Mouse (Mus musculus): ENCODE data around the gene Pdzd3. TPM values are rescaled to one million over a fixed set of nuclear protein-coding genes. Genes with fewer than 3 reads are reported as not detected.
"Not testable (repeated sequence)": the region's sequence is repeated elsewhere in the genome, so short reads cannot be mapped to it uniquely, and the experiment has no call there.

The Pdzd3 gene
- total RNA-seq (2021) = 1 to 10 TPM; 1.4 to 1.8 TPM

DNA sequence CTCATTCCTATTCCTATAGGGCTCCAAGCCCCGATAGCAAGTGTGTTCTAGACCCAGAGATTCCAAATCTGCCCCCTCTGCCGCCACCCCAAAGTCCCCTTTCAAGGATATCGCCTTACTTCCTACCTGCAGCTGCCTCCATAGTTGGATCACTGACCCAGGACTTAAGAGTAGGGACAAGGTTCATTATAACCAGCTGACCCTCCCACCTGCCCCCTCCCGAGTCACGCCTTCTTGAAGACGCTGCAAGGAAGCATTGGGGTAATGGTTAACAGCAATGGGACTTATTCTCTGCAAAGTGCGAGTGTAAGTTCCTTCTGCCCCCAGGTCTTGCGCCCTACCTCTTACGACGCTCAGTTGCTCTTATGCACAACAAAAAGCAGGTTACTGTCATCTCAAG is at the start of gene Pdzd3:
Gene Pdzd3 (minus strand): TSS at position 158 of the 400 bp plus-strand sequence.
- no peak for DNase-seq

DNA sequence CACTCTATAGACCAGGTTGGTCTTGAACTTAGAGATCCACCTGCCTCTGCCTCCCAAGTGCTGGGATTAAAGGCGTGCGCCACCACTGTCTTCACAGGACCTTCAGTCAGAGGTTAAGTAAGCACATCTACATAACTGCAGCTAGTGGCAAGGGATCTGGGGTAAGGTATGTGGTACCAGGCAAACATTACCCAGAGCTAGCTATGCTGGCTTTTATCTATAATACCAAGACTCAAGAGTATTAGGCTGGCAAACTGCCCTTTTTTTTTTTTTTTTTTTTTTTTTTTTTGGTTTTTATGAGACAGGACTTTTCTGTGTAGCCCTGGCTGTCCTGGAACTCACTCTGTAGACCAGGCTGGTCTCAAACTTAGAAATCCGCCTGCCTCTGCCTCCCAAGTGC is 48.7 kb upstream of the Pdzd3 start:
- DNase-seq = not testable (repeated sequence)

DNA sequence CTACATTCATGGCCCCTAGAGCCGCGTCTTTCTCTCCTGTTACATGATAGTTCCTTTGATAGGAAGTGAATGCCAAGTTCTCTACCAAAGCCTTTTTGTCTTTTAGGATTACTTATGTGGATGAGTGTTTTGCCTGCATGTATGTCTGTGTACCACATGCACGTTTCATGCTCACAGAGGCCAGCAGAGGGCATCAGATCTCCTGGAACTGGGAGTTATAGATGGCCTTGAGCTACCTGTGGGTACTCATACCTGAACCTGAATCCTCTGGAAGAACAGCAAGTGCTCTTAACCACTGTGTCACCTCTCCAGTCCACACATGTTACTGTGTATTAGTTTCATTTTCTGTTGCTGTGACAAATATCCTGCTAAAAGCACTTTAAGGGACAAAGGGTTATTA is 41.2 kb upstream of the Pdzd3 start:
- no peak for DNase-seq

DNA sequence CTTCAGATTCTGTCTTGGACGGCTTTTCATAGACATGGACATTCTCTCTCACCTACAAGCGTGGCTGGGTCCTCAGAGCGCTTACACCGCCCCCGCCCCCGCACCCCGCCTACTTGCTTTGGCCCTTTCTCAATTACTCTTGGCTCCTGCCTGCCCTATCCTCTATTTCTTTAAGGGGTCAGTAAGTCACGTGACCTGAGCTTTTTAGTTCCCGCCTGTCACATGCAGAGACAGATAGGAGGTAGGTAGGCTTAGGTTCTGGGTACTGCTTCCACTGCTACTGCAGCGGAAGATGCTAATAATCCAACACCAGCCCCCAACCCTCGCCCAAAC is 37.7 kb upstream of the Pdzd3 start:
- DNase-seq = no peak

DNA sequence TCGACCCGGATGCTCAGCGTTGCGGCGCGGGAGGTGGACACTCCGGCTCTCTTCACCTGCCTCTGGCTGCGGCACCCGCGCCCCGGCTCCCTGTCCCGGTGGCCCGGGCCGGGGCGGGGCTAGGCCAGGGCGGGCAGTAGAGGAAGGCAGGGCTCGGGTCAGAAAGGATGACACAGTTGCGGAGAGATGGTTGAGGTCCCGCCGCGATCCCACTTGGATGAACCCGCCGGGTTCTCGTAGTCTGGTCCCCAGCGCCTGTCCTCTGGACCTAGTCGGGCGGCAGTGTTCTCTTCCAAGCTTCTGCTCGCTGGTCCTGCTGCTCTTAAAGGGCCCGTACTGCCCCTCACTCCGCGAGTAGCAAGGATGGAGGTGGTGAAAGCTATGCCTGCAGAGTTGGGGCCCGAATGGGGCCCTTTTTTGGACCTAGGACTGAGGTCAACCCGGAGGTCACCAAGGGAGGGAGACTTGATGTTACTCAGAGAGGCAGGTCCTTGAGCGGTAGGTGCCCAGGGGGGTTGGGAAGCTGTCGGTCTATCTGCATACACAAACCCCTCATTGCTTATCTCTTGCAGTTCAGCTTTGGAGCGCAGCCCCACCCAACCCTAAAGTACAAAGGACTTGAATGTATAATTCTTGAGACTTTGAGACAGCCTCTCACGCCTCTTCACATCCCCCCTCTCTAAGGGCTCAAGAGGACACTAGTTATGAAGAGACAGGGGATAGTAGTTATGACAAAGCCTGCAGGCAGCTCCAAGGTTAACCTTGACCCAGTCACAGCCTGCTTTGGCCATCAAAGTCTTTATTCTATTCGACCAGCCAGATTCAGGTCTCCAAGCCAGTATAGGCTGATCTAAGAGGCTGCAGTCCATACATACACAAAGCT is 37.0 kb upstream of the Pdzd3 start, which contains the start of gene Abcg4:
Gene Abcg4 (minus strand): TSS at position 540 of the 883 bp plus-strand sequence.
- DNase-seq = peak; percentile 53 to 57

DNA sequence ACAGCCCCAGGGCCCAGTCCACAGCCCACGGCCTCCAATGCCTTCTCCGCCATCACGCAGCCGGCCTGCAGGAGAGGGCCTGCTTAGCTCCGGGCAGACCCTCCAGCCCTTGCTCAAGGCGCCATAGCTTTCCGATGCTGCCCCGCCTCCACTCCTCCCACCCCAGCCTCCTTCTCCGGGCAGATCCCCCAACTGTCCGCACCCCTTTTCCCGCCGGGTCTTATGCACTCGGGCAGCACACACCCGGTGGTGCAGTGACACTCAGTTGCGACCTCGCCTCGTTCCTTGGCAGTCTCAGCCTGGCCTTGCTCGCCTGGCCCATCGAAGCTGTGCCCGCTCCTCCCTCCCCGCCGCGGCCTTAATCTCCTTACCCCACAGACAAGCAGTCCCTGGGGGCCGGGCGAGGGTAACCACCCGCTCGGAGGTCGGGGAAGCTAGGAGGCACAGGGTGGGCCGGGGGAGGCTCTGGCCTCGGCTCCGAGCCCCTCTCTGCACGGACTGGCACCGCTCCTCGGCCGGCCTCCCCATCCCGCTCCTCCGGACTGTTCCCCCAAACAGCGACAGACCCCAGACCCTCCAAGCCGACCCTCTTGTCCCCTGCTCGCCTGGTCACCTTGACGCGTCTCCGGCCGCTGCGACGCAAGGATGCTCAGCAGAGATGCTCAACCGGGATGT is 36.3 kb upstream of the Pdzd3 start:
- peak in 1 of 2 experiments; percentile 28 for DNase-seq

DNA sequence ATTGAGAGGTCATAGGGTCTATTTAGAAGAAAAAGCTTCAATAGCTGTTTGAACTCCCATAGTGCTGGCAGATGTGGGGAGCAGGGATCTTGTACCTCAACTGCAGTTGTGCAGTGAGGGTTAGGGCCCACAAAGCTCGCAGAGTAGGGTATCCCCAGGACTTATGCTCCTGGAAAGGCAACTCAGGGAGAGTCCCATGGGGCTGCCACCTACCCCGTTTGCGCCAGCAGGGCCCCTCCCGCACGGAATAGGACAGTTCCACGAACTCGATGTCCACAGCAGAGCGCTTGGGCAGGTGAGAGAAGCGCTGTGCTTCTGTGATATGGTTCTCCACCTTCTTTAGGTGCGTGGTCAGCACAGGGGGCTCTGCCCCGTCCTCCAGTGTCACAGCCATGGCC is 35.7 kb upstream of the Pdzd3 start:
- DNase-seq = no peak

DNA sequence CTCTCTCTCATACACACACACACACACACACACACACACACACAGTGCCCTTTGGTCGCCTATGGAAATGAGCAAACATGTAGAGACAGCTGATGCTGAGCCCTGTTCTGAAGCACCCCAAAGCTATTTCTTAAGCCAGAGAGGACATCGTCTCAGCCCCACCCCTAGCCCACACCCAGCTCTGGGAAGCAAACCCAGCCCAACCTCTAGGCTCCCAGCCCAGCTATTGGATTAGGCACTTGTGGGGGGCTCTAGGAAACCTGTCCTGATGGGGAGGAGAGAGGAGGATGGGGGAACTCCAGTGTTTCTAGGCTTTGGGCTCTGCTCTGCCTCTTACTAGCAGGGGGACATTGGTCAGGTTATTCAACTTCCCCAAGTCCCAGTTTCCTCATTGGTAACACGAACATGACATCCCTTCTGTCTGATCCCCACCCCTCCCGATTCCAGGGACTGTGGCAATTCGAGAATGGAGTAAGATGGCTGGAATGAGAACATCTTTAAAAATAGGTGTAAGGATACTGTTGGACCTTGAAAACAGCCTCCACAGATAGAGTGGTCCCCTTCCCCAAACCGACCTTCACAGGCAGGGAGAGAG is 35.1 kb upstream of the Pdzd3 start:
- no peak for DNase-seq

DNA sequence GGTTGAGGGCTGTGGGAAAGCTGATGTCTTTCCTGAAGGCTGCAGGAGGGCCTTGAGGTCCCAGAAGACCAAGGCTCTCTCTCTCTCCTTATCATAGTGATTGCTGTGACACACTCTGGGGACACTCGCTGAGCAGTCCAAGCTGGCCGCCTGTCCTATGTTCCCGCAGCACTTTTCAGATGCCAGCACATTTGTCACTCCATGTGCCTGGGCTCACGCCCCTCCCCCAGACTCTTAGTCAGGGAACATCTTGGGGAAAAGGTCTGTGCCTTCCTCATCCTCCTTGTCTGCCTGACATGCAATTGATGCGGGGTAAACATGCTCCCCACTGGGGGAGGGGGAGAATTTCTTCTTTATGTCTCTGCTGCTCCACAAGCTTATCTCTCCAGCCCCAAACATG is 31.9 kb upstream of the Pdzd3 start:
- DNase-seq = no peak

DNA sequence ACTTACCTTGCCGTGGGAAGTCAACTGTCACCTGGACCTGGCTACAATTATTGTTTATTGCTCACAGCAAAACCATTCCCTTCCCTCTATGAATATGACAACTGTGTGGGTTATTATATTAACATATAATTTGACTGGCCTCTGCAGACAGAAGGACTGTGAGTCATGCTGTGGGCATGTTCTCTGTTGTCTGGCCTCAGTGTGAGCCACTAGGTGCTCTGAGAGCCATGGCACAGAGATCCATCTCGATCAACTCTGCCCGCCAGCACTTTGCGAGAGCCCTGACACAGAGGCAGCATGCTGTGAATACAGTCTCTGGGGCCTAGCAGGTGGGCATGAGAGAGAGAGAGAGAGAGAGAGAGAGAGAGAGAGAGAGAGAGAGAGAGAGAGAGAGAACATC is 18.7 kb upstream of the Pdzd3 start:
- no peak for DNase-seq

DNA sequence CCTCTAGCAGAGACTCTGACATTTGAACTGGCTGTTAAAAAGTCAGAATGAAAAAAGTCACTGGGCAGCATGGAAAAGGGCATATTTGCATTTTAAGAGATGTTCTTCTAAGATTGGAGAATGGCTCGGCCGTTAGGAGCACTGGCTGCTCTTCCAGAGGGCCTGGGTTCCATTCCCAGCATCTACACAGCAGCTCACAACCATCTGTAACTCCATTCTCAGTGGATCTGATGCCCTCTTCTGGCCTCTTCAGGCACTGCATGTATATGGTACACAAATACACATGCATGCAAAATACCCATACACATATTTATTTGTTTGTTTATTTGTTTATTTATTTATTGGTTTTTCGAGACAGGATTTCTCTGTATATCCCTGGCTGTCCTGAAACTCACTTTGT is 17.8 kb upstream of the Pdzd3 start:
- no peak for DNase-seq

DNA sequence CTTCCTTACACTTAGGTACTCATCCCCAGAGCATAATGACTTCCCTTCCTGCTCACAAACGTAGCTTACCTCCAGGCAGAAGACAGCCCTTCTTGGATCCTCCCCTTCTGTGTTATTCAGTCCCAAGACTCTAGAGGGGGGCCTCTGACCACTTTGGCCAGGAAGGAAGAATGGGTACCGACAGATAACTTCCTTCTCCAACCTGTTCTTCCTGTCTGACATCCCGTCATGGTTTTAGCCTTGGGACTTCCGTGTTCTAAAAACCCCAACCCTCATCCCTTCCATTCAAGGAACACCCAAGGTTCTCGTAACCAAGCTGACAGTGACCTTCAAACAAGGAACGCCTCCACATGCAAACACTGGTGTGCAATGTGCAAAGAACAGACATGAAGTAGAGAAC is 17.2 kb upstream of the Pdzd3 start, which contains the start of gene Nlrx1:
Gene Nlrx1 (minus strand): TSS at position 168 of the 400 bp plus-strand sequence.
- no peak for DNase-seq

DNA sequence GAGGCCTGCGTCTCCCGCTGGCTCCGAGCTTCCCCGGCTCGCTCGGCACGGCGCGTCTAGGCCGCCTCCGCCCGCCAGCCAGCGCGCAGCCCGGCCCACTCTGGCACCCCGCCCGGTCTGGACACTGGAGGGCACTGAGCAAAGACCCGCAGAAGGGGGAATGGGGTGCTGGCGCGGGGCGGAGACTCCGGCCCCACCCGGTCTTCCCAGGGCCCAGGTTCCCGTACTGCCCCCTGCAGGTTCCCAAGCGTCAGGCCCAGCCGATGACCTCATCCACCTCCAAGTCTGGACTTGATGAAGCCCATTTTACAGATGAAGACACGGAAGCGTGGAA is 16.7 kb upstream of the Pdzd3 start:
- peak; percentile 78 to 84 for DNase-seq

DNA sequence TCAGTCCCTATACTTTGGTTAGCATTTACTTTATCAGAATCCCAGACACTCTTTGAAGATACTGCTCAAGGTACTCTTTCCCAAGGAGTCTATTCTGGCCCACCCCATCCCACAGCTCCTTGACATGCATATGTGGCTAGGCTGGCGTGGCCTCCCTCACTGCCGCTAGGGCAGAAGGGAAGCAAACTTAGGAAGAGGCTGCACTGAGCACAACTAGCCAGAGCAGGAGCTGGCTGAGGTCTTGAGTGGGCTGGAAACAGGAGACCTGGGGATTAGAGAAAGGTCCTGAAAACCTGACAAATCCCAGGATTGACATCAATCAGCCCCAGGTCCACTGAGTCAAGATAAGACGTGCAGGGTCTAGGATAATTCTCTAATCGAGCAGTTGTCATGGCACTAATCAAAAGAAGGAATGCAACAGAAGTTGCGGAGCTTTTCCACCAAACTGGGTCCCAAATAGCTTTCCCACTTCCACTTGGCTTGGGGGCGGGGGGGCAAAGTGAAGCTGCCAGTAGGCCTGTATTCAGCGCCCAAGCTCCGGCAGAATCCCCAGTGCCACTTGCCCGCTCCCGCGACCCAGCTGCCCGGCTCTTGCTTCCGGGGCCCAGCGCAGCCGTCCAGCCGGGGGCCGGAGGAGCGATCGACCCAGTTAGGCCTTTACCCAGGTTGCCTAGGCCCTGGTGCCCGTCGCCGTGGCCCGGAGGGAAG is 16.2 kb upstream of the Pdzd3 start:
- no peak for DNase-seq

DNA sequence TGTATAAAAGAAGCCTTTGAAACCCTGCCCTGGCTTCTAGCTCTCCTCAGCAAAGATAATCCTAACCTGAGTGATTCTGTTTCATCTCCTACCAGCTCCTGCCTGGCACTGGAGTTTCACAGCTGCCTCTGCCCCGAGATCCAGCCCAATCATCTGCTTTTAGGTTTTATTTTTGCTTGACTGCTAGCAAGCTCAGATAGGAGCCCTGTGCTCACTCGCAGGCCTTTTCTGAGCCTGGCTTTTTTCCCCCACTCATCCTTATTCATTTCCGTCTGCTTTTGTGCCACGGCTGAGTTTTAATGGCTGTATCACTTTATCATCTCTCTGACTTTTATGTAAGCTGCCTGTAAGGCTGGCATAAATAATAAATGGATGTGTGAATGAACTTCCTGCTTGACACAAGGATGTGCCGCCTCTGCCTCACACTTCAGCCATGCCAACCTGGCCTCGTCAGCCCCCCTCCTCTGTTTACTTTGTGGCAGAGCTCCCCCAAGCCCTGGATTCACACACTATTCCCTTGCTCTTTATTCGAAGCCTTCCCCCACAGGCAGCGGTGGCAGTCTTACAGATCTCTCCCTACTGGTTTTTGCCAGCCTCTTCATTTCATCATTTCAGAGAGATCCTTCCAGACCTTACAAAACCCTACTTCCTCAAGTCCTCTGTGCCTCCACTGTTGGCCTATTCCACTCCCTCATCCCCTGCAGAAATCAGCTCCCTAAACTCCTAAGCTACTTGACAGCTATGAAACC is 15.4 kb upstream of the Pdzd3 start:
- DNase-seq = no peak

DNA sequence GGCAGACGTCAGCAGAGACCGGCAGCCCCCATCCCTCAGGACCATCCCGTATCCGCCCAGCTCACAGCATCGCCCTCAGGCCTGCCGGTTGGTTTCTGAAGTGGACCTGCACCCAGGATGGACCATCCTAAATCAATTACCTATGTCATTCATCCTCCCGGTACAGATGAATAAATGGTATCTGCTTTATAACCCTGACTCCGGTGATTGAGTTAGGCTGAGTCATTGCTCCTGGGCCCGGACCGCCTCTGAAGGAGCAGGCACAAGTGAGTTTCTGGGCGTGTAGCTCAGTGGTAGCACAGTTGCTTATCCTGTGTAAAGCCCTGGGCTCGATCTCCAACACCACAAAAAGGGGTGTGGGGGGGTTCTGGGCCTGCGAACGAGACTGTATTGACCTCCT is 10.1 kb upstream of the Pdzd3 start:
- DNase-seq = no peak

DNA sequence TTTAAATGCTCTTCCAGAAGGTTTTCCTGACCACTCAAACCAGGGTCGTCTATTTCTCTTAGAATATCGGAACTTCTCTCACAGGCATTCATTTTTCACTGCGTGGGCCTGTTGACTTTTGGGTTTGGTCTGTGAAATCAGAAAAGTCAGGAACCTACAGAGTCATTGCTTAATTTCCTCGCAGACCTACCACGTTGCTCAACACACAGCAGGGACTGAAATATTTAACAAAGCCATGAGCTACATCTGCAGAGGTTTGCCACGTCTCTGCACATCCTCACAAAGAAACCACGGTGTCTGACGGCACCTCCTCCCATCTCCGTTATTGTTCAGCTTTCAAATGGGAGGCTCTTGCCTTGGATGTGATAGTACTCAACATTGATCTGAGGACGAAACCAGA is 7.7 kb upstream of the Pdzd3 start:
- no peak for DNase-seq

DNA sequence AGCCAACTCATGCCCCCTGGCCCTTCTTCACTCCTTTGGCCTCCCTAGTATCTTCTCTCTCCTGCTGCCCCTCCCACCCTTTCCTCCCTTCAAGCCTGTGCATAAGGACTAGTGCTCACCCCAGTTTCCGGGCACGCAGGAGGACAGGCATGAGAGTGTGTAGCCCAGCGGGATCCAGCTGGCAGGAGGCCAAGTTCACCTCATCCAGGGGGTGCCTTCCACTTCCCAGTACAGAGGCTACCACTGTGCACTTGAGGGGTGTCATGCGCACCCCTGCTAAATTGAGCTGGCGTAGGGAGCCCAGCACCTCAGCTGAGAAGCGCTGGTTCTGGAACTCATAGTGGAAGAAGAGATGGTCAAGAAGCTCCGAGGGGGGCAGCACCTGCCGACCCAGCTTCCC is 4.9 kb upstream of the Pdzd3 start:
- DNase-seq = no peak

DNA sequence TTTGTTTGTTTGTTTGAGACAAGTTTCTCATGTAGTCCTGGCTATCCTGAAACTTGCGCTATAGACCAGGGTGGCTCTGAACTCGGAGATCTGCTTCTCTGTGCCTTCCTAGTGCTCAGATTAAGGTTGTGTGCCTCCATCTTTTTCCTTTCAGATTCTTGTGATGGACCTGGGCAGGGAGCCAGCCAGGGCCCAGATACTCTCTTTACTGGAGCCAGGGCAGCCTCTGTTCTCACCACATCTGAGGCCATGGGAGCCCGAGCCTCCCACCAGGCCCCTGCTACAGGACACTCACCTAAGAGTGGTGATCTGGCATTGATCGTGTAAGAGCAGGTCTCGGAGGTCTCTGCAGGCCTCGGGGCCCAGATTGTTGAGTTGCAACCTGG is 3.9 kb upstream of the Pdzd3 start:
- DNase-seq = no peak

DNA sequence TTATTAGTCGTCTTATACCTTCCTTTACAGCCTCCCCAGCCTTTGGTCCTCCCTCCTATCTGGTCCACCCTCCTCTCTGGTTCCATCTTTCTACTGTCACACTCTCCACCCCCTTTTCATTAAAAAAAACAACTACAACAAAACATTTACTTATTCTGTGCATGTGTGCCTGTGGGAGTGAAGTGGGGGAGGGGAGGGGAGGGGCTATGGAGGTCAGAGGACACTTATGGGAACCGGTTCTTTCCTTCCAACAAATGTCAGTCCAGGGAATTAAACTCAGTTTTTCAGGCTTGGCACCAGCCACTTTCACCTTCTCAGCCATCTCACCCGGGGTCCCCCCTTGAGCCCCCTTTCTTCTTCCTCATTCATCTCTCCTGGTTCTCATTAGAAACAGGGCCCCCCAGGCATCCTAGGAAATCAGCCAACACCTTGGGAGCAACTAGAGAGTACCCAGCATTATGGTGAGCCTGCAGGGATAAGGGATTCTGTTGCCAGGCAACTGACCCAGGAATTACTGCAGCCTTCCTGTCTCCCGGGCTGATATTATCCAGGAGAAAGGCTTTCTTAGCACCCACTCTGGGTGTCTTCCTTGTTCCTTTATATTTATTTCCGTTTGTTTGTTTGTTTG is 3.4 kb upstream of the Pdzd3 start:
- DNase-seq = no peak

DNA sequence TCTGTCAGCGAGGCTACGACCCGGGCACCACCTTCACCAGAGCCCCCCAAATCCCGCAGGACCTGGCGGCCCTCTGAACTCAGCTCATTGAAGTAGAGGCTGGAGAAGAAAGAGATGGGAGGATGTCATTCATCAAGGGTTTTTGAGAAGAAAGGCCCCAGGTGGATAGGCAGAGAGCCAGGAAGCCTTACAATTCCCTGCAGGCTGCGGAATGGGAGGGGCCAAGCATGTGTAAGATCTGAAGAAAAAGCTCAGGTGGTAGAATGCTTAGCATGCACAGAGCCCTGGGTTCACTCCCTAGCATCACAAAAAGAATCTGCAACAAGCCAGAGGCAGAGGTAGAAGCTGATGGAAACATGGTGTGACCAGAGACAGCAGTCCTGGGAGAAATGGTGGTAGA is 2.2 kb upstream of the Pdzd3 start:
- no peak for DNase-seq

DNA sequence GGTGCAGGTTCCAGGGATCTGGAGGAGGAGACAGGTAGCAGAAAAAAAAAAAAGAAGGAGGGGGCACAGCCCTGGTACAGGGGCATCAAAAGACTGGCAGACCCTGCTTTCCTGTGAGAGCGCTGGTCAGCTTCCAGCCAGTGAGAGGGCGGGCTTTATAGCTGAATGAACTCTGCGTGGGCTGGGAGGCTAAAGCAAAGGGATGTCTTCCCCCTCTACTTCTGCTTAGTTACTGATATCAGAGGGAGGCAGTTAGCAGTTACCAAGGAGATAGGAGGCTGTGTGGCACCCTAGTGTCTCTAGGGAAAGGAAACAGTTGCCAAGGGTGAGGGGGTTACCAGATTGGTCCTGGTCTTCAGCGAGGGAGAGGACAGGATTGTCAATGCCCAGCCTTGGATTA is 826 bp downstream of the Pdzd3 start:
- DNase-seq = peak in 1 of 2 experiments; percentile 50

All from layer of hippocampus, postnatal 36 days (tissue).